Mouse (Mus musculus) midbrain, postnatal 0 days (tissue): ENCODE results near the gene Map4k5. TPM values are rescaled to one million over a fixed set of nuclear protein-coding genes. Genes with fewer than 3 reads are reported as not detected.

Source experiments
- ATAC-seq: fragments of 200-750 bp; cut with Nextera tagmentation; 2 replicates; pipeline ENCODE4 v1.8.0; 2017; ENCODE audit warnings: moderate number of reproducible peaks, mild to moderate bottlenecking, moderate TSS enrichment, moderate library complexity; ENCODE audit not compliant: low FRiP score
- DNase-seq: peaks from one replicate; pipeline ENCODE4 v3.0.0-alpha.2; 2015; ENCODE audit warnings: low spot score
- H3K27ac ChIP-seq: fragments of 300-500 bp; sonication (generic); 2 replicates; pipeline ENCODE4 v1.5.1; 2014; ENCODE audit warnings: low read depth, mild to moderate bottlenecking, low read length, mixed read lengths
- H3K27me3 ChIP-seq: fragments of 300-500 bp; sonication (generic); 2 replicates; pipeline ENCODE4 v1.6.1; 2014; ENCODE audit warnings: low read length, control low read depth, mixed read lengths; ENCODE audit not compliant: insufficient read depth
- H3K36me3 ChIP-seq: fragments of 300-500 bp; sonication (generic); 2 replicates; pipeline ENCODE4 v1.6.1; 2014; ENCODE audit warnings: low read length, control low read depth, mixed read lengths; ENCODE audit not compliant: insufficient read depth
- H3K4me1 ChIP-seq: fragments of 300-500 bp; sonication (generic); 2 replicates; pipeline ENCODE4 v1.6.1; 2014; ENCODE audit warnings: mild to moderate bottlenecking, control low read depth, antibody characterized with exemption, low read length, mixed read lengths; ENCODE audit not compliant: insufficient read depth
- H3K4me2 ChIP-seq: fragments of 300-500 bp; sonication (generic); 2 replicates; pipeline ENCODE4 v1.6.1; 2014; ENCODE audit warnings: low read depth, mild to moderate bottlenecking, low read length, mixed read lengths; ENCODE audit not compliant: poor library complexity, severe bottlenecking
- H3K4me3 ChIP-seq: fragments of 300-500 bp; sonication (generic); 2 replicates; pipeline ENCODE4 v1.5.1; 2014; ENCODE audit warnings: low read depth, mild to moderate bottlenecking, low read length, moderate library complexity
- H3K9ac ChIP-seq: fragments of 300-500 bp; sonication (generic); replicated peaks from 2 replicates; pipeline ENCODE4 v1.6.1; 2014; ENCODE audit warnings: mild to moderate bottlenecking, low read length, moderate library complexity, mixed read lengths; ENCODE audit not compliant: poor library complexity, severe bottlenecking
- H3K9me3 ChIP-seq: fragments of 300-500 bp; sonication (generic); 2 replicates; pipeline ENCODE4 v1.6.1; 2016; ENCODE audit warnings: low read length, control low read depth
- CTCF ChIP-seq: IDR thresholded peaks from 2 replicates; pipeline ENCODE4 v1.5.1; 2016; ENCODE audit warnings: antibody characterized with exemption, mild to moderate bottlenecking
- WGBS: fragments of 180-500 bp; shearing (Covaris S2); extraction: QIAGEN DNeasy Blood & Tissue Kit; methylation state at CpG from one replicate; pipeline ENCODE4 v1.1.7; 2014; 5-methylcytosine and 5-hydroxymethylcytosine counted together
- polyA plus RNA-seq: library from polyadenylated mRNA; unstranded; fragments of >200 nt; fragmentation: Nextera tagmentation; extraction: Ambion mirVana; gene quantifications from 2 replicates; pipeline ENCODE4 v1.2.1, GENCODE M21; 2015
- total RNA-seq: library from RNA; depleted of rRNA; stranded (reverse); fragments of >200 nt; gene quantifications from 2 replicates; pipeline ENCODE4 v1.2.3, GENCODE M21; 2014

The Map4k5 gene
- total and polyA plus RNA-seq, 2 experiments from 2014 or later = 16.9 to 33.9 TPM

- no peak for ATAC-seq
- Histone ChIP-seq H3K9ac (no peak overlapping the region), H3K4me1 (no peaks in the 10 kb centered on the region), H3K4me3 (no peak overlapping the region), H3K27ac (no peak overlapping the region), H3K36me3 (peaks cover 9% of the 10 kb centered on the region), H3K9me3 (no peaks in the 10 kb centered on the region), H3K4me2 (no peak overlapping the region), H3K27me3 (no peaks in the 10 kb centered on the region)
- TF ChIP-seq CTCF = no peak
- WGBS = 98% methylated on average over 10 of the region's 10 CpGs
- DNase-seq = no peak
Observed at GRCm38 (mm10) chr12:69856398-69856797, 36.6 kb downstream of the Map4k5 start.

DNA sequence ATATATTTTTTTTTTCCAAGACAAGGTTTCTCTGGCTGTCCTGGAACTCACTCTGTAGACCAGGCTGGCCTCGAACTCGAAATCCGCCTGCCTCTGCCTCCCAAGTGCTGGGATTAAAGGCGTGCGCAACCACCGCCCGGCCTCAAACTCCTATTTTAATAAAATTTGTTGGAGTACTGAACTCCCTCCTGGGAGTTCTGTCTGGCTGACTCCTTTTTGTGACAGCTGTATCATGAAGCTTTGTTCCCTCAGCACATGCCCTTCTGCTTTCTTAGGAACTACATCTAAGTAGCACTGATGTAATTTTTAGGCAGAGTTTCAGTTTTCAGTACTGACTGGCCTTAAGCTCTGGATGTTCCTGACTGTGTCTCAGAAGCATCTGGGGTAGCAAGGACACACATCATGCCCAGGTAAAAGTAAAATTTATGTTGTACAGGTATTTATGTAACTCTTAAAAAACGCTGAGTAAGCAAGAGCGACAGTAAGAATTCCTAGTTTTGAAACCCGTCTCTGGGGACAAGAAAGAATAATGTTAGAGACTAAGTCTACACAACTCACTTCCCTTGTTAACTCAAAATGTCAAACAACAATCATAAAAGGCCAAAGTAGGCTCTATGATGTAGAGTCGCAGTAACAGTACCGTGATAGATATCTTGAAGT lies 37.2 kb downstream of the Map4k5 start:
- Histone ChIP-seq H3K4me3 (no peak overlapping the region), H3K36me3 (peaks cover 9% of the 10 kb centered on the region), H3K27me3 (no peaks in the 10 kb centered on the region), H3K9me3 (no peaks in the 10 kb centered on the region), H3K4me1 (no peaks in the 10 kb centered on the region), H3K4me2 (no peak overlapping the region), H3K27ac (no peak overlapping the region), H3K9ac (no peak overlapping the region)
- TF ChIP-seq CTCF = no peak
- no peak for ATAC-seq
- DNase-seq = no peak
- WGBS = 94% methylated on average over 12 of the region's 12 CpGs

DNA sequence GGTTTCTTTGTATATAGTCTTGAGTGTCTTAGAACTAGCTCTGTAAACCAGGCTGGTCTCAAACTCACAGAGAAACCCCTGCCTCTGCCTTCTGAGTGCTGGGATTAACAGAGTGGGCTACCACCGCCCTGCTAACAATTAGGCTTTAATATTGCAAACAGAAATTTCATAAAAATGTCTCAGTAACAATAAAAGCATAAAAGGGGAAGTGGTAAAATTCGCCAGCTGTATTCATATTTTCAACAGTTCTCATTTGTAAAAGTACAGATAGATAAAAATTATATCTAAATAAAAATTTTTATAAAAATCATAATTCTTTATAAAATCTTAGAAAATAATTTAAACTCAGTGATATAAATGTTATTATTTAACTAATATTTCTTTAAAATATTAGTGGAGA lies 39.1 kb downstream of the Map4k5 start:
- WGBS = 95% methylated on average over 2 of the region's 2 CpGs
- TF ChIP-seq CTCF = no peak
- Histone ChIP-seq H3K4me1 (no peaks in the 10 kb centered on the region), H3K4me3 (no peak overlapping the region), H3K27ac (no peak overlapping the region), H3K9me3 (no peaks in the 10 kb centered on the region), H3K4me2 (no peak overlapping the region), H3K27me3 (no peaks in the 10 kb centered on the region), H3K36me3 (peaks cover 14% of the 10 kb centered on the region), H3K9ac (no peak overlapping the region)
- ATAC-seq (no peak), DNase-seq (no peak)

DNA sequence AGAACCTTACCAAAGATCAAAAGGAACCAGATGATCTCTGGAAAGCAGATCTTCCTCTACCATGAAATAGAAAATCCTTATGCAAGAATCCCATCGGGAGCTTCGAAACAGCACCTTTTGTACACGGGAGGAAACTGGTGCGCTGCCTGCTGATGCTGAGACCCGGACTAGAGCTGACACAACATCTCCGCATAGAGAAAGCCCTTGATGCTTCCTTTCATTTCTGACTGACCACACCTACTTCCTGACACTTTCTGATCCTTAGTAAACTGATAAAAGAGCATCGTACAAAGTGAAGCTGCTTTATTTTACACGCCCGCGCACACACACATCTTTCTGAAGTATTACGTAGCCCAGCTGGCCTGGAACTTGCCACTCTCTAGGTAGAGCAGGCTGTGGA lies 39.6 kb downstream of the Map4k5 start:
- ATAC-seq (no peak), DNase-seq (no peak)
- H3K4me2 ChIP-seq = no peak overlapping the region
- no peak for TF ChIP-seq CTCF
- 82% methylated on average over 11 of the region's 11 CpGs for WGBS
- no peak overlapping the region for H3K4me3 ChIP-seq
- H3K27ac ChIP-seq = no peak overlapping the region
- H3K9me3 ChIP-seq = no peaks in the 10 kb centered on the region
- H3K4me1 ChIP-seq = no peaks in the 10 kb centered on the region
- H3K36me3 ChIP-seq = peaks cover 15% of the 10 kb centered on the region
- H3K27me3 ChIP-seq = no peaks in the 10 kb centered on the region
- no peak overlapping the region for H3K9ac ChIP-seq

- DNase-seq = no peak
- Histone ChIP-seq H3K4me3 (no peak overlapping the region), H3K27me3 (no peaks in the 10 kb centered on the region), H3K9me3 (no peaks in the 10 kb centered on the region), H3K4me1 (no peaks in the 10 kb centered on the region), H3K4me2 (no peak overlapping the region), H3K9ac (no peak overlapping the region), H3K36me3 (peaks cover 18% of the 10 kb centered on the region), H3K27ac (no peak overlapping the region)
- TF ChIP-seq CTCF = no peak
- WGBS = 72% methylated on average over 9 of the region's 9 CpGs
- ATAC-seq = no peak
Observed at GRCm38 (mm10) chr12:69852288-69852687, 40.7 kb downstream of the Map4k5 start.

DNA sequence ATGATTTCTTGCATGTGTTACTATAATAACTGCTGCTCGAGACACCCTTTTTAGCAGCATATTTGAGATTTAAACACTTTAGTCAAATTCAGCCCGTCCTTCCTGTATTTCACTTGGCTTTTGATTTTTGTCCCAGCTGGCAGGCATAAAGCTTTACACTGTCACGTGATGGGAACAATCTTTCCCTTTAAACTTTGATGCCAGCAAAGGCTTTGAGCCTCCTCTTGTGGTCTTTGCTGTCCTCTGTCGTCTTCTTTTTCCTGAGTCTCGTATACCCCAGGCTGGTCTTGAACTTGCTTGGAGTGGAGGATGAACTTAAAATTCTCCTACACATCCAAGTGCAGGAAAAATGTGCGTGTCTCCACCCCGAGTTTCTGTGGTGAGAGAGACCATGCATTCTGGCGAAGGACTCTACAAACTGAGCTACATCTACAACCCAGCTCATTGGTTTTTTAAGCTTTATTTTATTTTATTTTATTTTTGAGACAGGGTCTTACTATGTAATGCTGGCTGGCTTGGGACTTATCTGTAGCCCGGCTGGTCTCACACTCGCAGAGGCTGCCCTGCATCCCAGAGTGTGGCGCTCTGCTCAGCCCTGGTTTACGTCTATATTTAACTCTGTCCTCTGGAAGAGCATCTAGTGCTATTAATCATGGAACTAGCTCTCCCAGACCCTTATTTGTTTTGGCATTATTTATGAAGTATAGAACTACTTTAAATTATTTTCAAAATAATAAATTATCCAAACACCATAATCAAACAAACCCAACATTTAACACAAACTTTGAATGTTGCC lies 44.7 kb downstream of the Map4k5 start:
- WGBS = 83% methylated on average over 12 of the region's 12 CpGs
- H3K4me1 ChIP-seq = 0 out of 2 replicates have a peak, but pooled peaks cover 4% of the 10 kb centered on the region
- no peak for DNase-seq
- H3K9me3 ChIP-seq = no peaks in the 10 kb centered on the region
- H3K27ac ChIP-seq = no peak overlapping the region
- no peak for ATAC-seq
- no peak overlapping the region for H3K9ac ChIP-seq
- peaks cover 14% of the 10 kb centered on the region for H3K36me3 ChIP-seq
- H3K4me2 ChIP-seq = no peak overlapping the region
- TF ChIP-seq CTCF = no peak
- H3K4me3 ChIP-seq = no peak overlapping the region
- no peaks in the 10 kb centered on the region for H3K27me3 ChIP-seq
